Mouse (Mus musculus): ENCODE measurements around the gene Agbl4. TPM values are rescaled to one million over a fixed set of nuclear protein-coding genes. Genes with fewer than 3 reads are reported as not detected.

Agbl4 gene
- polyA plus RNA-seq, 1 experiment from 2014 or later: 1.7 TPM

- H3K36me3 ChIP-seq: no peaks in the 10 kb centered on the region
- WGBS: 90% methylated on average over 3 of the region's 3 CpGs
- H3K9me3 ChIP-seq: no peaks in the 10 kb centered on the region
- no peaks in the 10 kb centered on the region for H3K27me3 ChIP-seq
- no peak overlapping the region for H3K4me2 ChIP-seq
- no peak overlapping the region for H3K4me3 ChIP-seq
- no peak for ATAC-seq (ENCODE audit: low read depth)
- H3K27ac ChIP-seq (replicated peaks): no peak overlapping the region
- H3K4me1 ChIP-seq (replicated peaks): no peaks in the 10 kb centered on the region
- no peak overlapping the region for H3K9ac ChIP-seq
Measured at GRCm38 (mm10) chr4:110641417-110641816, 244.0 kb downstream of the Agbl4 start.

GRCm38 (mm10) chr4:110662940-110663339 lies 265.5 kb downstream of the Agbl4 start:
- H3K4me1 ChIP-seq (replicated peaks): no peaks in the 10 kb centered on the region
- no peaks in the 10 kb centered on the region for H3K9me3 ChIP-seq
- no peaks in the 10 kb centered on the region for H3K36me3 ChIP-seq
- WGBS: 81% methylated on average over 2 of the region's 2 CpGs
- H3K27ac ChIP-seq (replicated peaks): no peak overlapping the region
- H3K27me3 ChIP-seq: no peaks in the 10 kb centered on the region
- no peak for ATAC-seq (ENCODE audit: low read depth)
- no peak overlapping the region for H3K9ac ChIP-seq
- no peak overlapping the region for H3K4me2 ChIP-seq
- H3K4me3 ChIP-seq: no peak overlapping the region

GRCm38 (mm10) chr4:110674121-110674520 lies 276.7 kb downstream of the Agbl4 start:
- 72% methylated on average over 1 of the region's 1 CpGs for WGBS
- Histone ChIP-seq H3K27me3 (no peaks in the 10 kb centered on the region), H3K4me1 (replicated peaks) (no peaks in the 10 kb centered on the region), H3K9ac (no peak overlapping the region), H3K4me3 (no peak overlapping the region), H3K27ac (replicated peaks) (no peak overlapping the region), H3K4me2 (no peak overlapping the region), H3K36me3 (no peaks in the 10 kb centered on the region), H3K9me3 (no peaks in the 10 kb centered on the region)
- ATAC-seq (ENCODE audit: low read depth): no peak

DNA sequence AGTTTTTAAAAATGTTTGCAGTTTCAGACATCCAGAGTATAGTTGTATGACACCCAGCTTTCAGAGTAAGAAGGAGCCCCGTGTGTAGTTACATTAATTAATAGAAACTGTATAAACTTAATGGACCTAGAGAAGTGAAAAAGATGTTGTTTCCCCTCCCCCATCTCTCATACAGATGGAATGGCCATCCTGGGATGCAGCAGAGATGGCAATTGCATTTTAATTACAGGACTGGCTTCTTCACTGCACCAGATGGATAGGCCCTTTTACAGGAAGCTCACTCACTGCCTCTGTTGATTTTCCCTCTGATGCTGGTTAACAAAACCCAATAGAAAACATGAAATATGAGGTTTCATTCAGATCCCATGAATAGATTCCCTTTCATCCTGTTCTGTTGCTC lies 337.7 kb downstream of the Agbl4 start:
- H3K9me3 ChIP-seq: no peaks in the 10 kb centered on the region
- H3K4me3 ChIP-seq: no peak overlapping the region
- peaks cover 9% of the 10 kb centered on the region for H3K4me1 ChIP-seq (replicated peaks)
- H3K27me3 ChIP-seq: no peaks in the 10 kb centered on the region
- no peak overlapping the region for H3K9ac ChIP-seq
- H3K4me2 ChIP-seq: no peak overlapping the region
- no peak overlapping the region for H3K27ac ChIP-seq (replicated peaks)
- ATAC-seq (ENCODE audit: low read depth): no peak
- no peaks in the 10 kb centered on the region for H3K36me3 ChIP-seq
- 41% methylated on average over 1 of the region's 1 CpGs for WGBS

DNA sequence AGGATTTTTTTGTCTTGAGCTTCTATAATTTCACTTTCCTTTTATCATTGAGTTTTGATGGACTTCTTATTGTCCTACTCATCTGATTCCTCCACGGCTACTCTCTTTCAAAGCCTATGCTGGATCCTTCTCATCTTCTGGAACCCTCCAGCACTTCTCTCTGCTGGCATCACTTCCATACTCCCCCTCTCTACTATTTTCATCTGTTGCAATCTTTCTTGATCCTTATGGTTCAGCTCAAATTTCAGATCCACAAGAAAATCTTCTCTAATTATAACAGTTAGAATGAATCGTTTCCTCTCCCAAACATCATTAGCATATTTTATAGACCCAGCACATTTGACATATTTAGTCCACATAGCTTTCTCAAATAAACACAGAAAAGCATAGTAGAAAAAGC lies 360.5 kb downstream of the Agbl4 start:
- WGBS: 86% methylated on average over 2 of the region's 2 CpGs

DNA sequence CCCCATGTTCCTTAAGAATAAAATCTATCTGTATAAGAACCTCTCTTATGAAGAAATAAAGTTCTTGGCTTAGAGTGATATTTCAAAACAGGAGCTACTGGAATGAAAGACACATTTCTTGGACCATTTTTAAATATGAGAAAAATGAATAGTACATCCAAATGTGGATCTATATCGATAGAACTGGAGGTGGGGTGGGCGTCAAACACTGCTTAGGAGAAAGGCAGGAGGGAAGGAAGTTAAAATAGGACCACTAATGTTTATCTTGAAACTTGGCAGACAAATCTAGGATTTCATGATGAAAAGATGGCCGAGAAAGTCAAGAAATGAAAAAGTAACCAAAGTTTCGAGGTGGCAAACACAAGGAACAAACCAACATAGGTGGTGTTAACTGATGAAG lies 391.1 kb downstream of the Agbl4 start:
- ATAC-seq (ENCODE audit: low read depth): no peak
- no peaks in the 10 kb centered on the region for H3K4me1 ChIP-seq (replicated peaks)
- no peaks in the 10 kb centered on the region for H3K9me3 ChIP-seq
- no peaks in the 10 kb centered on the region for H3K36me3 ChIP-seq
- no peak overlapping the region for H3K9ac ChIP-seq
- no peaks in the 10 kb centered on the region for H3K27me3 ChIP-seq
- H3K4me3 ChIP-seq: no peak overlapping the region
- no peak overlapping the region for H3K4me2 ChIP-seq
- 91% methylated on average over 4 of the region's 4 CpGs for WGBS
- no peak overlapping the region for H3K27ac ChIP-seq (replicated peaks)

More for the DNA sequence above, 360.5 kb downstream of the Agbl4 start:
- no peaks in the 10 kb centered on the region for H3K4me1 ChIP-seq (replicated peaks)
- H3K4me2 ChIP-seq: no peak overlapping the region
- H3K27ac ChIP-seq (replicated peaks): no peak overlapping the region
- H3K27me3 ChIP-seq: no peaks in the 10 kb centered on the region
- H3K9me3 ChIP-seq: no peaks in the 10 kb centered on the region
- H3K9ac ChIP-seq: no peak overlapping the region
- H3K36me3 ChIP-seq: no peaks in the 10 kb centered on the region
- ATAC-seq (ENCODE audit: low read depth): no peak
- H3K4me3 ChIP-seq: no peak overlapping the region

- Histone ChIP-seq H3K4me2 (no peak overlapping the region), H3K4me1 (replicated peaks) (no peaks in the 10 kb centered on the region), H3K36me3 (no peaks in the 10 kb centered on the region), H3K27me3 (no peaks in the 10 kb centered on the region), H3K9ac (no peak overlapping the region), H3K9me3 (no peaks in the 10 kb centered on the region), H3K4me3 (no peak overlapping the region), H3K27ac (replicated peaks) (no peak overlapping the region)
- ATAC-seq (ENCODE audit: low read depth): no peak
- WGBS: 80% methylated on average over 4 of the region's 4 CpGs
Measured at GRCm38 (mm10) chr4:110799902-110800301, 402.4 kb downstream of the Agbl4 start.

- no peaks in the 10 kb centered on the region for H3K27me3 ChIP-seq
- ATAC-seq (ENCODE audit: low read depth): no peak
- H3K36me3 ChIP-seq: no peaks in the 10 kb centered on the region
- H3K4me3 ChIP-seq: no peak overlapping the region
- WGBS: 83% methylated on average over 1 of the region's 1 CpGs
- no peaks in the 10 kb centered on the region for H3K9me3 ChIP-seq
- no peak overlapping the region for H3K27ac ChIP-seq (replicated peaks)
- H3K9ac ChIP-seq: no peak overlapping the region
- no peaks in the 10 kb centered on the region for H3K4me1 ChIP-seq (replicated peaks)
- H3K4me2 ChIP-seq: no peak overlapping the region
Measured at GRCm38 (mm10) chr4:110810947-110811346, 413.5 kb downstream of the Agbl4 start.

GRCm38 (mm10) chr4:110832776-110833175 lies 435.3 kb downstream of the Agbl4 start:
- Histone ChIP-seq H3K27ac (replicated peaks) (no peak overlapping the region), H3K9ac (no peak overlapping the region), H3K36me3 (no peaks in the 10 kb centered on the region), H3K4me2 (no peak overlapping the region), H3K9me3 (no peaks in the 10 kb centered on the region), H3K4me3 (no peak overlapping the region), H3K27me3 (no peaks in the 10 kb centered on the region), H3K4me1 (replicated peaks) (no peaks in the 10 kb centered on the region)
- 68% methylated on average over 1 of the region's 1 CpGs for WGBS
- no peak for ATAC-seq (ENCODE audit: low read depth)

GRCm38 (mm10) chr4:110879719-110880443 lies 482.4 kb downstream of the Agbl4 start:
- H3K36me3 ChIP-seq: no peaks in the 10 kb centered on the region
- H3K4me2 ChIP-seq: no peak overlapping the region
- H3K4me1 ChIP-seq (replicated peaks): no peaks in the 10 kb centered on the region
- H3K27me3 ChIP-seq: no peaks in the 10 kb centered on the region
- 66% methylated on average over 2 of the region's 2 CpGs for WGBS
- no peak overlapping the region for H3K9ac ChIP-seq
- H3K9me3 ChIP-seq: no peaks in the 10 kb centered on the region
- no peak overlapping the region for H3K27ac ChIP-seq (replicated peaks)
- H3K4me3 ChIP-seq: no peak overlapping the region
- 0 out of 2 replicates have a peak, but pooled peaks have one; percentile 40 for ATAC-seq (ENCODE audit: low read depth)

GRCm38 (mm10) chr4:110916061-110916460 lies 518.6 kb downstream of the Agbl4 start:
- H3K27me3 ChIP-seq: no peaks in the 10 kb centered on the region
- no peaks in the 10 kb centered on the region for H3K36me3 ChIP-seq
- no peaks in the 10 kb centered on the region for H3K9me3 ChIP-seq
- no peak overlapping the region for H3K4me2 ChIP-seq
- H3K4me3 ChIP-seq: no peak overlapping the region
- H3K9ac ChIP-seq: no peak overlapping the region
- no peak for ATAC-seq (ENCODE audit: low read depth)
- H3K4me1 ChIP-seq (replicated peaks): no peaks in the 10 kb centered on the region
- no peak overlapping the region for H3K27ac ChIP-seq (replicated peaks)

DNA sequence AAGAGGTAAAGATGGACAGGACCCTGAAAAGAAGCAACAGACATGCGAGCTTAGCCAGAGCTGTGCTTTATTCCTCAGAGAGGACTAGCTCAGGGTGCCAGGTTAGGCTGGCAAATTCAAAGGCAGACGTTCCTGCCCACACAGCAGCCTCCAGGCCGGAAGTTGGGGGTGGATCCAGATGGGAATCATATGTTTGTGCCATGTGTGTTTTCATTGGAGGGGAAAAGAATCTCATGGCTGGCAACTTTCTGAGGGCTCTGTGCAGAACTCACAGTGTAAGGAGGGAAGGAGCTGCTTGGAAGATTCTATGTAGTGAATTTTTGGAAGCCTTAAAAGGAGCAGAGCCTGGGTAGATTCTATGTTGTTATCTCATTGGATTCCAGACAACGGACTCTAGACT lies 519.1 kb downstream of the Agbl4 start:
- no peak overlapping the region for H3K4me2 ChIP-seq
- H3K9me3 ChIP-seq: no peaks in the 10 kb centered on the region
- H3K27me3 ChIP-seq: no peaks in the 10 kb centered on the region
- H3K4me3 ChIP-seq: no peak overlapping the region
- no peaks in the 10 kb centered on the region for H3K36me3 ChIP-seq
- H3K27ac ChIP-seq (replicated peaks): no peak overlapping the region
- no peak for ATAC-seq (ENCODE audit: low read depth)
- WGBS: 61% methylated on average over 4 of the region's 4 CpGs
- H3K9ac ChIP-seq: no peak overlapping the region
- no peaks in the 10 kb centered on the region for H3K4me1 ChIP-seq (replicated peaks)

- Histone ChIP-seq H3K9ac (no peak overlapping the region), H3K9me3 (no peaks in the 10 kb centered on the region), H3K4me1 (replicated peaks) (no peaks in the 10 kb centered on the region), H3K36me3 (no peaks in the 10 kb centered on the region), H3K27ac (replicated peaks) (no peak overlapping the region), H3K27me3 (no peaks in the 10 kb centered on the region), H3K4me3 (no peak overlapping the region), H3K4me2 (no peak overlapping the region)
- no peak for ATAC-seq (ENCODE audit: low read depth)
- WGBS: 87% methylated on average over 3 of the region's 3 CpGs
Measured at GRCm38 (mm10) chr4:110921013-110921412, 523.6 kb downstream of the Agbl4 start.

Data from neural tube, embryonic 13.5 days (tissue).